Mouse (Mus musculus): ENCODE data around the gene Gnb3. TPM values are rescaled to one million over a fixed set of nuclear protein-coding genes. Genes with fewer than 3 reads are reported as not detected.
"Not testable (repeated sequence)": the region's sequence is repeated elsewhere in the genome, so short reads cannot be mapped to it uniquely, and the experiment has no call there.

The Gnb3 gene
- total RNA-seq, 1 experiment from 2014 or later: 0.70 TPM

GRCm38 (mm10) chr6:124858561-124859318, 18.7 kb upstream of the Gnb3 start:
- ATAC-seq (ENCODE audit: extremely low read depth, insufficient number of reproducible peaks, low FRiP score, poor library complexity, severe bottlenecking): no peak

GRCm38 (mm10) chr6:124857840-124858530, 17.9 kb upstream of the Gnb3 start:
- ATAC-seq (ENCODE audit: extremely low read depth, insufficient number of reproducible peaks, low FRiP score, poor library complexity, severe bottlenecking): no peak

GRCm38 (mm10) chr6:124856916-124857839, 17.1 kb upstream of the Gnb3 start, which contains the start of gene P3h3:
Gene P3h3, minus strand, starts transcription at chr6:124857752.
- ATAC-seq (ENCODE audit: extremely low read depth, insufficient number of reproducible peaks, low FRiP score, poor library complexity, severe bottlenecking): peak; percentile 57

DNA sequence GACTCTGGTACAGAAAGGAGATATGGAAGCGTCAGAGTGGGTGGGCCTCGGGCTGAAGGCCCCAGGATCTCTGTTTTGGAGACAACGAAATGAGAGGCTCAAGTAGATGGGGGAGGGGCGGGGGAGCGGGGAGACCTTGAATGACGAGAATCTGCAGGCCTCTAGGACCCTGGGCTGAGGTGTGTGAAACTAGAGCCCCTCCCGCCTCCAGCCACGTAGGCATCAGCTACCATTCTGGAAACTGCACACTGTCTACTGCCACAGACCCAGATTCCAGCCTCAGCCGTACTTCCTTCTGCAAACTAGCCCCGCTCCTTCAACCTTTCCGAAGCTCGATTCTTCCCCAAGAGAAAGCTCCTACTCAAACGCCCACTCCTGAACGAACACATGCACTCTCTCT, 16.2 kb upstream of the Gnb3 start:
- ATAC-seq (ENCODE audit: extremely low read depth, insufficient number of reproducible peaks, low FRiP score, poor library complexity, severe bottlenecking): no peak

- ATAC-seq (ENCODE audit: extremely low read depth, insufficient number of reproducible peaks, low FRiP score, poor library complexity, severe bottlenecking): no peak
Observed at GRCm38 (mm10) chr6:124854647-124855046, 14.6 kb upstream of the Gnb3 start.

GRCm38 (mm10) chr6:124850535-124850934, 10.5 kb upstream of the Gnb3 start:
- no peak for ATAC-seq (ENCODE audit: extremely low read depth, insufficient number of reproducible peaks, low FRiP score, poor library complexity, severe bottlenecking)

GRCm38 (mm10) chr6:124847305-124847704, 7.2 kb upstream of the Gnb3 start:
- peak; percentile 84 for ATAC-seq (ENCODE audit: extremely low read depth, insufficient number of reproducible peaks, low FRiP score, poor library complexity, severe bottlenecking)

DNA sequence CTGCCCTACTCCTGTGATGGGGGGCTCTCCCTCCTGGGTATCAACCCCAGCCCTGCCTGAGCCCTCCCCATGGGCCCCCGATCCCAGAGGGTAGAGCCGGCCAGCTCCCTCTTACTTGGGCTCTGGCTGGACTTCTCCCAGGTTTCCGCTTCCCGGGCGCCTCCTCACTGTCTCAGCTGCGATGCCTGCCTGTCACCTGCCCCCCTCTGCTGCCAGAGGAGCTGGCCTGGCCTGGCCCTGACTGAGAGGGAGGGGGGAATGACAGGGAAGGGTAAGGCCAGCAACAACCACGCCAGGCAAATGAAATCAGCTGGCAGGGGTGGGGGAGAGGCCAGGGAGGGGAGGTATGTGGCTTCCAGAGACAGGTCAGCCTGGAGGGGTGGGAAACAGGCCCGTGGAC, 270 bp downstream of the Gnb3 start:
- no peak for ATAC-seq (ENCODE audit: extremely low read depth, insufficient number of reproducible peaks, low FRiP score, poor library complexity, severe bottlenecking)

- ATAC-seq (ENCODE audit: extremely low read depth, insufficient number of reproducible peaks, low FRiP score, poor library complexity, severe bottlenecking): no peak
Observed at GRCm38 (mm10) chr6:124836411-124836810, 3.7 kb downstream of the Gnb3 start.

GRCm38 (mm10) chr6:124835531-124835930, 4.5 kb downstream of the Gnb3 start:
- ATAC-seq (ENCODE audit: extremely low read depth, insufficient number of reproducible peaks, low FRiP score, poor library complexity, severe bottlenecking): no peak

- ATAC-seq (ENCODE audit: extremely low read depth, insufficient number of reproducible peaks, low FRiP score, poor library complexity, severe bottlenecking): no peak
Observed at GRCm38 (mm10) chr6:124834512-124835081, 5.5 kb downstream of the Gnb3 start.

DNA sequence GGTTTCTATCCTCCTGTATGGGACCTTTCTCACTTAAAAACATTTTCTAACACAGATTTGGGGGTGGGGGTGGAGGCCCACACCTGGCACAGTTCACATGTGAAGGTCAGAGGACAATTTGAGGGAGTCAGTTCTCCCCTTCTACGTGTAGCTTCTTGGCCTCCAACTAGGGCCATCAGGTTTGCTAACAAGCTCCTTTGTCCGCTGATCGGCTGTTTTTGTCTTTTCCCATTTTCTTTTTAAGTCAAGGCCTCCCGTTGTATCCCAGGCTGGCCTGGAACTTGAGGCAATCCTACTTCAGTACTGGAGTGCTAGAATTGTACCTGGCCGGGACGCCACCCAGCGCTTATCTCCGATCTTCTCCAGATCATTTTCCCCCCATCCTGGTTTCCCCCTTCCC, 8.4 kb downstream of the Gnb3 start:
- ATAC-seq (ENCODE audit: extremely low read depth, insufficient number of reproducible peaks, low FRiP score, poor library complexity, severe bottlenecking): no peak

DNA sequence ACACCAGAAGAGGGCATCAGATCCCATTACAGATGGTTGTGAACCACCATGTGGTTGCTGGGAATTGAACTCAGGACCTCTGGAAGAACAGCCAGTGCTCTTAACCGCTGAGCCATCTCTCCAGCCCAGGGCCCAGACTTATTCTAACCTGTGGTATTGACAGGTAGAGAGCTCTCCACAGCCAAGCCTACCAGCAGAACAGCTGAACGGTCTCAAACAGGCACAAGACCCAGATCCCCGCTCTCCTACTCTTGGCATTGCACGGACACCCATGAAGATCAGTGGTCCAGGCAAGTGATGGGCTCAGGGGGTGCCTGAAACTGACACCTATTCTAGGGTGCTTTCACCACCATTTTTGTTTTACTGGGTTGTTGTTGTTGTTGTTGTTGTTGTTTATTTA, 8.9 kb downstream of the Gnb3 start:
- ATAC-seq (ENCODE audit: extremely low read depth, insufficient number of reproducible peaks, low FRiP score, poor library complexity, severe bottlenecking): not testable (repeated sequence)

- peak; percentile 67 for ATAC-seq (ENCODE audit: extremely low read depth, insufficient number of reproducible peaks, low FRiP score, poor library complexity, severe bottlenecking)
Observed at GRCm38 (mm10) chr6:124829799-124830700, 10.0 kb downstream of the Gnb3 start.

DNA sequence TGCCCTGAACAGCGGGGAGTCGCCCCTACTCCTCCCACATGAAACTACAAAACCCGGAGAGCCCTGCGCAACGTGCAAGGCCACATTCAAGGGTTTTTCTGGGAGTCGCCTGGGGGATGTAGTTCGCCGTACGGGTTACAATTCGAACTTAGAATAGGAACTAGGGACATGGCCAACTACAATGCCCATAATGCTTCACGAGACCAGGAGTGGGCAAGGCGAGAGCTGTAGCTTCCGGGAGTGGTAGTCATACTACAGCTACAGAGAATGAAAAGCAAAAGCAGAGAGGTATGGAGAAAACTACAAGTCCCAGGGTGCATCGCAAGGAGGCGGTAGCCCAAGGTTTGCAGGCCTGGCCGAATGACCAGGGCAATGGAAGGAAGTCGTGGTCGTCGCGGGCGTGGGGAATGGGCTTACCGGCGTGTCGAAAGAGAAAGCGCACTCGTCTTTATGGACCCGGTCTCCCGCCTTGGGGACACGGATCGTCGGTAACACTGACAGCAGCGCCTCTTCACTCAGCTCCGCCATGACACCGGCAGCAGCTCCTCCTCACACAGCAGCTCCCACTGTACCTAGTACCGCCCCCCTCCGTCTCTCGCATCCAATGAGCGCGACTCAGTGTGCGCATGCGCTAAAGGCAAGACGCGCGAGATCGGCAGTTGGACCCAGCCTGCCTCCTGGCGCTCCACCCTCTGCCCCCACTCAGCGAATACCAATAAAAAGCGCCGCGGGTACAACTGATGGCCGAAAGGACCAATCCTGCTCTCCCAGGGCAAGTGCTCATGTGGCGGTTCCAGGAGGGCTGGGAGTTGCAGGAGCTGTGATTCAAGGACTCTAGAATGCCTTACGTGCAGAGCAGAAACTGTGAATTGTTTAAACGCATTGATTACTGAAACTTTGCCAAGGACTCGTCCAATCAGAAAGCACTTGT, 10.9 kb downstream of the Gnb3 start, which contains the start of the genes Usp5 and Cdca3:
Gene Usp5 (minus strand): TSS at position 617 of the 931 bp plus-strand sequence.
Gene Cdca3 (plus strand): TSS at position 680 of the 931 bp plus-strand sequence.
- peak; percentile 80 for ATAC-seq (ENCODE audit: extremely low read depth, insufficient number of reproducible peaks, low FRiP score, poor library complexity, severe bottlenecking)

DNA sequence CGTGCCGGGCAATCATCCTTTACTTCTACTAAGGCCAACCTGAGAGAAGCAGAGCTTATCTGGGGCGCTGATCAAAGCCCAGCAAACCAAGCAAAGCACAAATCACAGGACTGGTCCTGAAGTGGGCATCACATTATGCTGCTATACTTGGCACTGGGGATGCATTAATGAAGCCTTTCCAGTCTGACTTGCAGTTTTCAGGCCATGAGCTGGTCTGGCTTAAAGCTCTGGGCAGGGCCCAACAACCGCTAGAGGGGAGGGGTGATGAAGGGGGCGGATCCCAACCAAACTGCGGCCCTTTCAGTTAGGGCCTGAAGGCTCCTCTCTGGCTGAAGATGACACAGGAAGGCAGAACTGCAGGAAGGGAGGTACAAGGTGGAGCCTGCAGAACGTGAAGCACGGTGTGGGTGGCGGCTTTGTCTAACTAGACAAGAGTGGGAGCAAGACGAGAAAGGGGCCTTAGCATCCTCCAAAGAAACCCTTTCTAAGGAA, 11.9 kb downstream of the Gnb3 start:
- ATAC-seq (ENCODE audit: extremely low read depth, insufficient number of reproducible peaks, low FRiP score, poor library complexity, severe bottlenecking): no peak

GRCm38 (mm10) chr6:124822049-124822448, 18.0 kb downstream of the Gnb3 start:
- no peak for ATAC-seq (ENCODE audit: extremely low read depth, insufficient number of reproducible peaks, low FRiP score, poor library complexity, severe bottlenecking)

Measured in neutrophil, adult 5-6 weeks (primary cell).